Mouse (Mus musculus) R1 (cell line): ENCODE results near the gene Selenov.
A peak's percentile ranks its signal among the peaks of the same experiment; 100 is the strongest.

Experiments
- DNase-seq: peaks from one replicate; pipeline ENCODE4 v3.0.0-alpha.2; 2018; ENCODE audit warnings: low read depth, low spot score

The Selenov gene

DNA sequence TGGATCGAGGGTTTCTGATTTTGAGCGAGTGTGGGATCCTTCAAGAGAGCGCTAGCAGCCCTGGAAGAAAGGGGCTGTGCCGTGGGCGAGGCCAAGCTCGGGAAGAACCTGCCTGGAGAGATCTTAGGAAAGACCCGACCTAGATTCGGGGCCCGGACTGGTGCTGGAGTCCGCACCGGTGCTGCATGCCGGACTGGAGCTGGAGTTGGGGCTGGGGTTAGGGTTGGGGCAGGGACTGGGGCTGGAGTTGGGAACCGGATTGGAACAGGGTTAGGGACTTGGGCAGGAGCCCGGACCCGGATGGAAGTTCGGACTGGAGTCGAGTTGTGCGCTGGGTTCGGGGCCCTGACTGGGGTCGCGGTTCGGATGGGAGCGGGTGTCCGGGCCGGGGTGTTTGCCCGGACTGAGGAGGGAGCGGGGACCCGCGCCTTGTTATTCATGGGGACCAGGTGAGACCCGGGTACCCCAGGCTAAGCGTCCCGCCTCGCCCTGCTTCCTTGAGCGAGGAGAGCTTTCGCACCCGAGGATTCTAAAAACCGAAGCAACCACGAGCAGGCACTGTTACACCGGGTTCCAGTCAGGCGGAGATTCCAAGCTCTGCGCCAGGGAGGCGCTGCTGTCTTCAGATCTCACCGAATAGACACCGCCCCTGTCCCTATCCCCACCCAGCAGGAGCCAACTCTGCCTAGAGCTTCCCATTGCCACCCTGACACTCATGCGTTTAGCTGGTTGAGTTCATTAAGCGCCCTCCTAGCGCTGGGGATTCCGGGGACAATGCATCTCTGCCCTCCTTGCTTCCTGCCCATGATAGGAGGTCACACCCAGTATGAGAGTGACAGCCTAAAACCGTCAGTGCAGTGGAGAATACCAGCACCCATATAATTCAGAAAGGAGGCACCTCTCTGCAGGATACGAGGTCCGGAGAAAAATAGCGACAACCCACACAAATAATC, at the start of gene Selenov:
Gene Selenov, minus strand, starts transcription at position 549 of the 953 bp plus-strand sequence.
- DNase-seq = peak; percentile 84

GRCm38 (mm10) chr7:28339213-28339917, 48.4 kb upstream of the Selenov start:
- DNase-seq = peak; percentile 92

- DNase-seq = peak; percentile 99
These were observed 47.4 kb upstream of the Selenov start, which contains the start of gene Supt5 for GRCm38 (mm10) chr7:28338108-28338998. Gene Supt5, minus strand, starts transcription at chr7:28338746.

DNA sequence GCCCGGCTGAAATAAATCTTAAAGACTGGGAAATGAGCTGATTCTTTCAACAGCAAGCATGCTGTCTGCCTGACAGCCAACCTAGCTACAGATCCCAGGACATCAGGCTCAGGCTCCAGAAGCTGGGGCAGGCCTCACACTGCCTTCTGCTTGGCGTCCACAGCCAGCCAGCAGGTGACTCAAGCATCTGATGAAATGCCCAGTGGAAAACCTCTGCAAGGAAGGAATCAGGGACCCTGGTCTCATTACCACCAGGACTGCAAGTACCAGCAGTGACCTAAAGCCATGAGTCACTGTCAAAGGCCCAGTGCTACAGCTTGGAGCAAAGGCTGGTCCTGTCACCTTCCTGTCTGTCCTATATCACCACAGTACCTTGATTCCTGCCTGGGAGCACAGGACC, 44.5 kb upstream of the Selenov start:
- DNase-seq = no peak

DNA sequence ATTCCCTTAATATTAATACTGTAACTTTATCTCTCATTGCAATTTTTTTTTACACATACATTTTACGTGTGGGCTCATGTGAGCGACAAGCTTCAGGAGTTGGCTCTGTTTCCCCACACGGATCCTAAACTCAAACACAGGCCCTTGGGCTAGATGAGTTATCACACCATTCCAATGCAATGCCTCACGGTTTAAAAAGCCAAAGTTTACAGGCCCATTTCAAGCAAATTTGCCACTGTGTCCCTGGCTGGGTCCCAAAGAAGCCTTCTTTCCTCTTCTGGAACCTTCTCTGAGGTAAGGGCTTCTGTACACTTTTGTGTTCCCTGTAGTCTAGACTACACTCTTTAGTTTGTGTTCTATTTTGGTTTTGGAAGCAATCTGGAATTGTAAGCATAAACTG, 43.5 kb upstream of the Selenov start:
- no peak for DNase-seq

DNA sequence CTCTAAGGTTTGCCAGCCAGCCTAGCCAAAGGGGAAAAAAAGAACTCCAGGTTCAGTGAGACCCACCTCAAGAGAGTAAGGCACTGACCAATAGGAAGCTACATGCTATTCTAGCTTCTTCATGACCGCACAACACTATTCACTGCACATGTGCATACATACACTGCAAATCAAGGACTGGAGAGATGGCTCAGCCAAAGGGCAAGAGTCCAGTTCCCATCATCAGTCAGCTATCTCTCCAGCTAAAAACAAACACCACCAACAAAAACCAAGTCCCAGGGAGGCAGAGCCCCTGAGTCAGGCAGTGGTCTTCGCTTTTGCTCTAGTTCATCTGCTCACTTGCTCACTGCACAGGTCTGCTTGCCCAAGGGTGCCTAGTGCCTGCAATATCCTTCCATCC, 37.3 kb upstream of the Selenov start:
- DNase-seq = no peak

DNA sequence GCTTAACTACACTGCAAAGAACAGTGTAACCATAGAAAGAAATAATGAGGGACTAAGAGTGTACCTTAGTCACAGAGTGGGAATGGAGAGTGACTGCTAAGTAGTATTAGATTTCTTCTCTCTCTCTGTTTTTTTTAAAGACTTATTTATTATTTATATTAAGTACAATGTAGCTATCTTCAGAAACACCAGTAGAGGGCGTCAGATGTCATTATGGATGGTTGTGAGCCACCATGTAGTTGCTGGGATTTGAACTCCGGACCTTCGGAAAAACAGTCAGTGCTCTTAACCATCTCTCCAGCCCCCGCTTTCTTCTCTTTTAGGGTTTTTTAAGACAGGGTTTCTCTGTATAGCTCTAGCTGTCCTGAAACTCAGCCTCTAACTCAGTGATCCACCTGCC, 35.5 kb upstream of the Selenov start:
- no peak for DNase-seq

- DNase-seq = peak; percentile 40
These were observed 34.3 kb upstream of the Selenov start for GRCm38 (mm10) chr7:28325293-28325692.

- DNase-seq = no peak
These were observed 31.2 kb upstream of the Selenov start for GRCm38 (mm10) chr7:28321974-28322720.

DNA sequence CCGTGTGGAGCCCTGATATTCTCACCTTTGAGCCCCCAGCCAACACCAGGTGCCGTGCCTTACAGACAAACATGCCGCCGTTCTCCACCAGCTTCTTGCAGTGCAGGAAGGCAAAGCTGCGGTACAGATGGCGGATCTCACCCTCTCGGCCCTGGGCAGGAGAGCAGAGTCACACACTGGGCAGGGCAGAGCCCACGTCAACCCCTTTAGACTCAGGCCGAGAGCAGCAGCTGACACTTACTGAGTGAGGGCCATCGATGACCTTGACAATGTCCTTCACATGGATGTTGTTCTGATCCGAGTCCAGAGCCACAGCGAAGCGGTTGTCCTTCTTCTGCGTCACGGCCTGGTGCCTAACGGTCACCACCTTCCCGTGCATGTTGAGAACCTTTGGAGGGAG, 27.7 kb upstream of the Selenov start:
- no peak for DNase-seq

- DNase-seq = no peak
These were observed 27.1 kb upstream of the Selenov start for GRCm38 (mm10) chr7:28318036-28318435.

- DNase-seq = peak; percentile 98
These were observed 21.0 kb upstream of the Selenov start, which contains the start of gene Timm50 for GRCm38 (mm10) chr7:28311926-28312543. Gene Timm50, minus strand, starts transcription at chr7:28312072.

DNA sequence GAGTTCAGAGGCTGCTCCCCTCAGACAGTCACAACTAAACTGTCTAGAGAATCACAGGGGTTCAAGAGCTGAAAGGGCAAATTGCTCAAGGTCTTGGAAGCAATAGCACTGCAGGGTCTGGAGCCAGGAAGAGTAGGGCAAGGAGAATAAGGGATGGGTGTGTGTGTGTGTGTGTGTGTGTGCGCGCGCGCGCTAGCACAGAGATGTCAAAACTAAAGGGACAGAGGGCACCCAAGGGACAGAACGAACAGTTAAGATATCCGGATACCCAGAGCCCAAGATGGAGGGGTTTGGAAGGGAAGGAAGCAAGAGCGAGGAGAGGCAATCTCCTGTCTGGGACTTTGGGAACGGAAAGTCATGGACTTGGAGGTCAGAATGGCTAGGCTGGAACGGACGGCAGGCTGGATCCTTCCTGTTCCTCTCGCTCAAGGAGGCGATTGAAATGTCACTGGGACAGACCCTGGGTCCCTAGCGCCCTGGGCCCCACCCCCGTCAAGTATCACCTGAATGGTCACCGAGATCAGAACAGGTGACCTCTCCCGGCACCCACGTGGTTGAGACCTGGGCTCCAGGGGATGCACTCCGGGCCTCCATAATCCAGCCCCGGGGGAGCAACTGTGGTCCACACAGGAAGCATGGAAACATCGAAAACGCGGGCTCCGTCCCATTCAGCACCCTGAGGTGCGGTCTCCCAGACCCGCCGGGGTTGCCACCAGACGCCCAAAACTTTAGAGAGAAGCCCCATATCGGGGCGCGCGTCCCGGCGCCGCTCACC, 20.4 kb upstream of the Selenov start:
- peak; percentile 60 for DNase-seq

- no peak for DNase-seq
These were observed 18.8 kb upstream of the Selenov start for GRCm38 (mm10) chr7:28309737-28310136.

DNA sequence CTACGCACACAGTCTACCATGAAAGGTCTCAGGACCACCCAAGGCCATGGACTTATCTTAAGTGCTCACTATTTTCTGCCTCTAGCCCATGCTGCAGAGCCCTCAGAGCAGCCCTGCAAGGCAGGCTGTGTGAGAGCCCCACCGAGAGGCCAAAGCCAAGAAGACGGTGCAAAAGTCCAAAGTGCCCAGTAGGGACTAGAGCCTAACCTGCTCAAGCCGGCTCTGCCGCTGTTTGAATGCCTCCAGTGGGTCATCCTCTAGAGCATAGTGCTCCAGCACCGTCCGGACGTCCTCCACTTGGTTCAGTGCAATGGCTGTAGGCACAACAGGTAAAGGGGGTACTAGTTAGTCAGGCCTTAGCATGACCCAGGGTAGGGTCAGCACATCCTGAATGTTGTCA, 15.2 kb upstream of the Selenov start:
- no peak for DNase-seq

GRCm38 (mm10) chr7:28305641-28306040, 14.7 kb upstream of the Selenov start:
- DNase-seq = no peak

GRCm38 (mm10) chr7:28301616-28302433, 10.8 kb upstream of the Selenov start, which contains the start of gene Dll3:
Gene Dll3, minus strand, starts transcription at chr7:28302238.
- DNase-seq = peak; percentile 68

DNA sequence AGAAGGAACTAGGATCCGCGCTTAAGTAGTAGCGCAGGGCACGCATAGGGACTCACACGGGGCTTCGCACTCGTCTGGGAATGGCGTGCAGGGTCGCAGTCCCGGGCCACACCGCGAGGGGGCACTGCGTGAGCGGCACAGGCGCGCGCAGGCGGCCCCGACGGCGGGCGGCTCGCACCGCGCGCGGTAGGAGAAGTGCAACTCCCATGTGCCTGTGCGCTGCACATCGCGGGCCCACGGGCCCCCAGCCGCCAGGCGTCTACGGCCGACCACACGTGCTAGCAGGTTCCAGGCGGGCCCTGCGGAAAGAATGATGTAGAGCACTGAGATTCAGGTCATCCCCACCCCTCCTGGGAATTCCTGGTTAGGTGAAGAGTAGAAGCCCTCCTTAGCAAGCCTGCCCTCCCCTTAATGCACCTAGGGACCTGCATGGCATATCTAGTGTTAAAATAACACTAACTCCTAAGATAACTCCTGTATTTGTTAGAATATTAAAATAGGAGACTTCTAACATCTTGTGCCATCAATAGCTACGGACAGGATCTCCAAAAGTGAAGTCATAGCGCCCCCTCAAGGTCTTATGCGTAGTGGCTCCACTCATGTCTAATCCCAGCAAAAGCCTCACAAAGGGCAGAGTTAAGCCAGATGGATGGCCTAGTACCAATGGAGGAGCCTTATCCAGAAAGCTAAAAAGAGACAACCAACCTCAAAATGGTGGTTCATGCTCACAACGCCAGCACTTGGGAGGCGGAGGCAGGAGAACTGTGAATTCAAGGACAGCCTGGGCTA, 8.0 kb upstream of the Selenov start:
- peak; percentile 95 for DNase-seq
